Mouse (Mus musculus) heart, adult 2 months (tissue): ENCODE measurements at regions not wholly inside any gene's neighbourhood (a gene's known extent, or its start where the extent isn't known, plus 50 kb on each side); places are given as distances from the start of the nearest gene placed in this dataset.

ENCODE experiments used
- DNase-seq, 2 experiments: peaks; one replicate each; pipeline ENCODE4 v3.0.0; 2021
- H3K27ac ChIP-seq: fragments of 200-600 bp; 2 replicates; pipeline ENCODE4 v1.8.1; 2022
- H3K27me3 ChIP-seq: fragments of 200-500 bp; 2 replicates; pipeline ENCODE4 v1.6.1; 2012; ENCODE audit warnings: mild to moderate bottlenecking, low read length, inconsistent platforms, mixed read lengths; ENCODE audit not compliant: control insufficient read depth, insufficient read depth
- H3K36me3 ChIP-seq: fragments of 200-500 bp; 2 replicates; pipeline ENCODE4 v1.6.1; 2012; ENCODE audit warnings: low read length, inconsistent platforms; ENCODE audit not compliant: control insufficient read depth, insufficient read depth
- H3K4me1 ChIP-seq: fragments of 200-500 bp; 2 replicates; pipeline ENCODE4 v1.6.1; 2011; ENCODE audit warnings: low read length; ENCODE audit not compliant: control insufficient read depth, insufficient read depth
- H3K4me3 ChIP-seq: fragments of 200-600 bp; 2 replicates; pipeline ENCODE4 v1.8.1; 2022
- H3K79me2 ChIP-seq: fragments of 200-500 bp; replicated peaks from 2 replicates; pipeline ENCODE4 v1.6.1; 2012; ENCODE audit warnings: mild to moderate bottlenecking, inconsistent platforms, low read length, moderate library complexity, mixed read lengths; ENCODE audit not compliant: control insufficient read depth, insufficient read depth
- H3K9ac ChIP-seq: fragments of 200-500 bp; 2 replicates; pipeline ENCODE4 v1.6.1; 2012; ENCODE audit warnings: low read depth, mild to moderate bottlenecking, control low read depth, inconsistent platforms, low read length, mixed read lengths
- CTCF ChIP-seq: fragments of 200-600 bp; IDR thresholded peaks from 2 replicates; pipeline ENCODE4 v1.8.1; 2022; ENCODE audit warnings: antibody characterized with exemption, mild to moderate bottlenecking, moderate library complexity
- EP300 ChIP-seq: fragments of 200-500 bp; IDR thresholded peaks from 2 replicates; pipeline ENCODE4 v1.6.1; 2011; ENCODE audit warnings: low read depth, low read length, control low read depth; ENCODE audit not compliant: insufficient read depth
- POLR2A ChIP-seq: fragments of 200-500 bp; IDR thresholded peaks from 2 replicates; pipeline ENCODE4 v1.6.1; 2011; ENCODE audit warnings: mild to moderate bottlenecking, low read depth, low read length, control low read depth; ENCODE audit not compliant: insufficient read depth
- WGBS: fragments of 180-500 bp; shearing (Covaris S2); methylation state at CpG from one replicate; pipeline ENCODE4 v1.1.7; 2018; 5-methylcytosine and 5-hydroxymethylcytosine counted together
- intact Hi-C: fragments of 180-260 bp; cut with DNase I; formaldehyde crosslinking; loops from one replicate; pipeline ENCODE4 v1.15.1; 2025

- intact Hi-C loops = no loop called here
- Histone ChIP-seq H3K9ac (no peak overlapping the region), H3K4me3 (no peak overlapping the region), H3K79me2 (no peaks in the 10 kb centered on the region), H3K4me1 (no peaks in the 10 kb centered on the region), H3K27ac (no peak overlapping the region), H3K36me3 (no peaks in the 10 kb centered on the region), H3K27me3 (no peaks in the 10 kb centered on the region)
- WGBS = 88% methylated on average over 13 of the region's 13 CpGs
- TF ChIP-seq EP300 (no peak), POLR2A (no peak), CTCF (no peak)
- DNase-seq = no peak
Measured at GRCm38 (mm10) chr15:87045971-87046370, 498.1 kb upstream of the Fam19a5 start.

- intact Hi-C loops = no loop called here
- H3K27ac ChIP-seq = no peak overlapping the region
- 89% methylated on average over 12 of the region's 12 CpGs for WGBS
Measured at GRCm38 (mm10) chr15:87054186-87054585, 489.9 kb upstream of the Fam19a5 start.

GRCm38 (mm10) chr15:87064890-87065289 lies 479.2 kb upstream of the Fam19a5 start:
- H3K9ac ChIP-seq = no peak overlapping the region
- no peaks in the 10 kb centered on the region for H3K79me2 ChIP-seq
- intact Hi-C loops = no loop called here
- no peak overlapping the region for H3K4me3 ChIP-seq
- no peaks in the 10 kb centered on the region for H3K4me1 ChIP-seq
- no peak overlapping the region for H3K27ac ChIP-seq
- WGBS = 43% methylated on average over 5 of the region's 5 CpGs
- DNase-seq = no peak
- no peaks in the 10 kb centered on the region for H3K27me3 ChIP-seq
- TF ChIP-seq EP300 (no peak), POLR2A (no peak), CTCF (no peak)
- no peaks in the 10 kb centered on the region for H3K36me3 ChIP-seq

More at GRCm38 (mm10) chr15:87054186-87054585, 489.9 kb upstream of the Fam19a5 start:
- Histone ChIP-seq H3K9ac (no peak overlapping the region), H3K36me3 (no peaks in the 10 kb centered on the region), H3K27me3 (no peaks in the 10 kb centered on the region), H3K79me2 (no peaks in the 10 kb centered on the region), H3K4me3 (no peak overlapping the region), H3K4me1 (no peaks in the 10 kb centered on the region)
- no peak for TF ChIP-seq CTCF
- no peak for TF ChIP-seq POLR2A
- TF ChIP-seq EP300 = no peak
- DNase-seq = no peak

- no peak for DNase-seq
- intact Hi-C loops = no loop called here
- H3K27ac ChIP-seq = no peak overlapping the region
- H3K79me2 ChIP-seq = no peaks in the 10 kb centered on the region
- TF ChIP-seq POLR2A = no peak
- TF ChIP-seq CTCF = no peak
- TF ChIP-seq EP300 = no peak
- no peaks in the 10 kb centered on the region for H3K36me3 ChIP-seq
- H3K4me3 ChIP-seq = no peak overlapping the region
- no peaks in the 10 kb centered on the region for H3K4me1 ChIP-seq
- no peak overlapping the region for H3K9ac ChIP-seq
- no peaks in the 10 kb centered on the region for H3K27me3 ChIP-seq
- 79% methylated on average over 13 of the region's 13 CpGs for WGBS
Measured at GRCm38 (mm10) chr15:87068261-87068660, 475.8 kb upstream of the Fam19a5 start.

GRCm38 (mm10) chr15:87074559-87074958 lies 469.5 kb upstream of the Fam19a5 start:
- Histone ChIP-seq H3K4me3 (no peak overlapping the region), H3K27ac (no peak overlapping the region), H3K79me2 (no peaks in the 10 kb centered on the region), H3K27me3 (no peaks in the 10 kb centered on the region), H3K4me1 (no peaks in the 10 kb centered on the region), H3K9ac (no peak overlapping the region), H3K36me3 (no peaks in the 10 kb centered on the region)
- peak in 1 of 2 experiments; percentile 4 for DNase-seq
- WGBS = 62% methylated on average over 11 of the region's 11 CpGs
- TF ChIP-seq POLR2A (no peak), EP300 (no peak), CTCF (no peak)
- intact Hi-C loops = no loop called here

- no peak for TF ChIP-seq POLR2A
- TF ChIP-seq CTCF = no peak
- 78% methylated on average over 5 of the region's 5 CpGs for WGBS
Measured at GRCm38 (mm10) chr15:87089827-87090226, 454.3 kb upstream of the Fam19a5 start.

More at GRCm38 (mm10) chr15:87089827-87090226, 454.3 kb upstream of the Fam19a5 start:
- Histone ChIP-seq H3K4me3 (no peak overlapping the region), H3K79me2 (no peaks in the 10 kb centered on the region), H3K27me3 (no peaks in the 10 kb centered on the region), H3K9ac (no peak overlapping the region), H3K36me3 (no peaks in the 10 kb centered on the region), H3K4me1 (no peaks in the 10 kb centered on the region), H3K27ac (no peak overlapping the region)
- intact Hi-C loops = no loop called here
- DNase-seq = no peak
